Mouse (Mus musculus) embryonic facial prominence, embryonic 10.5 days (tissue): ENCODE measurements around the gene Irgm1. TPM values are rescaled to one million over a fixed set of nuclear protein-coding genes. Genes with fewer than 3 reads are reported as not detected.
"Not testable (repeated sequence)": the region's sequence is repeated elsewhere in the genome, so short reads cannot be mapped to it uniquely, and the experiment has no call there.

Experiments
- DNase-seq: peaks from one replicate; pipeline ENCODE4 v3.0.0-alpha.2; 2017; ENCODE audit warnings: low spot score
- H3K27ac ChIP-seq: fragments of 300-500 bp; sonication (generic); replicated peaks from 2 replicates; pipeline ENCODE4 v1.5.1; 2016; ENCODE audit warnings: mild to moderate bottlenecking
- H3K27me3 ChIP-seq: fragments of 300-500 bp; sonication (generic); replicated peaks from 2 replicates; pipeline ENCODE4 v1.6.1; 2016; ENCODE audit warnings: low read depth, mild to moderate bottlenecking; ENCODE audit not compliant: poor library complexity, severe bottlenecking
- H3K36me3 ChIP-seq: fragments of 300-500 bp; sonication (generic); replicated peaks from 2 replicates; pipeline ENCODE4 v1.6.1; 2016; ENCODE audit warnings: mild to moderate bottlenecking, moderate library complexity
- H3K4me1 ChIP-seq: fragments of 300-500 bp; sonication (generic); 2 replicates; pipeline ENCODE4 v1.6.1; 2016
- H3K4me3 ChIP-seq: fragments of 300-500 bp; sonication (generic); 2 replicates; pipeline ENCODE4 v1.5.1; 2016; ENCODE audit warnings: mild to moderate bottlenecking, moderate library complexity
- H3K9me3 ChIP-seq: fragments of 300-500 bp; sonication (generic); 2 replicates; pipeline ENCODE4 v1.6.1; 2016; ENCODE audit warnings: mild to moderate bottlenecking
- WGBS: fragments of 180-500 bp; shearing (Covaris S2); methylation state at CpG from one replicate; pipeline ENCODE4 v1.1.7; 2016; 5-methylcytosine and 5-hydroxymethylcytosine counted together
- polyA plus RNA-seq: library from polyadenylated mRNA; unstranded; fragments of >200 nt; fragmentation: Nextera tagmentation; extraction: Ambion mirVana; gene quantifications from 2 replicates; pipeline ENCODE4 v1.2.1, GENCODE M21; 2016

The Irgm1 gene
- polyA plus RNA-seq, 1 experiment from 2014 or later: 1.1 TPM

GRCm38 (mm10) chr11:48837310-48838180 lies 33.9 kb downstream of the Irgm1 start:
- Histone ChIP-seq H3K36me3 (no peaks in the 10 kb centered on the region), H3K27me3 (peaks cover 58% of the 10 kb centered on the region), H3K4me1 (peaks cover 17% of the 10 kb centered on the region), H3K27ac (peak overlapping the region; percentile 72), H3K9me3 (no peaks in the 10 kb centered on the region), H3K4me3 (peak overlapping the region; percentile 87)
- peak; percentile 60 for DNase-seq
- WGBS: under 1% methylated on average over 77 of the region's 77 CpGs

DNA sequence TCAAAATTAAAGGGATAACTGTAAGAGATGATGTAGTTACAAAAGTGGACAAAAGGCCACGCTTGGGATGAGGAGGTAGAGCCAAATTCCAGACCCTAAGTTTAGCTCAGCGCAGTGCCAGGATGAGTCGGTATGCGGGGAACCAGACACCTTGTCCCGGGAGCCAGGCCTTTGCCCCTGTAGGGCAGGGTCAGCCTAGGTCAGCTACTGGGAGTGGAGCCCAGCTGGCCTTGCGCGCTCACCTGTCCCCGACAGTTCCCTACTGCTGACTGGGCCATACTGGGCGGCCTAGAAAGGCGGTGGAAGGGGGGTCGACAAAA lies 34.5 kb downstream of the Irgm1 start:
- DNase-seq: peak; percentile 28
- Histone ChIP-seq H3K27ac (no peak overlapping the region), H3K27me3 (peaks cover 57% of the 10 kb centered on the region), H3K4me3 (peak overlapping the region; percentile 87), H3K36me3 (no peaks in the 10 kb centered on the region), H3K9me3 (no peaks in the 10 kb centered on the region), H3K4me1 (peaks cover 17% of the 10 kb centered on the region)
- 6% methylated on average over 11 of the region's 11 CpGs for WGBS

- H3K4me1 ChIP-seq: peaks cover 17% of the 10 kb centered on the region
- no peaks in the 10 kb centered on the region for H3K36me3 ChIP-seq
- no peaks in the 10 kb centered on the region for H3K9me3 ChIP-seq
- 73% methylated on average over 6 of the region's 6 CpGs for WGBS
- DNase-seq: no peak
- H3K4me3 ChIP-seq: no peak overlapping the region
- H3K27me3 ChIP-seq: peaks cover 57% of the 10 kb centered on the region
- H3K27ac ChIP-seq: no peak overlapping the region
Measured at GRCm38 (mm10) chr11:48835923-48836322, 35.6 kb downstream of the Irgm1 start.

- no peaks in the 10 kb centered on the region for H3K9me3 ChIP-seq
- peaks cover 48% of the 10 kb centered on the region for H3K27me3 ChIP-seq
- no peaks in the 10 kb centered on the region for H3K36me3 ChIP-seq
- under 1% methylated on average over 30 of the region's 30 CpGs for WGBS
- H3K4me1 ChIP-seq: peaks cover 17% of the 10 kb centered on the region
- H3K4me3 ChIP-seq: peak overlapping the region; percentile 65
- peak overlapping the region; percentile 48 for H3K27ac ChIP-seq
- DNase-seq: peak; percentile 89
Measured at GRCm38 (mm10) chr11:48833731-48834639, 37.5 kb downstream of the Irgm1 start.

GRCm38 (mm10) chr11:48833078-48833730 lies 38.3 kb downstream of the Irgm1 start:
- Histone ChIP-seq H3K9me3 (no peaks in the 10 kb centered on the region), H3K27ac (no peak overlapping the region), H3K27me3 (peaks cover 43% of the 10 kb centered on the region), H3K4me3 (peak overlapping the region; percentile 65), H3K4me1 (peaks cover 12% of the 10 kb centered on the region), H3K36me3 (no peaks in the 10 kb centered on the region)
- WGBS: 46% methylated on average over 9 of the region's 9 CpGs
- no peak for DNase-seq

- no peak for DNase-seq
- Histone ChIP-seq H3K4me1 (peaks cover 3% of the 10 kb centered on the region; the same call in 1 of the 2 replicates), H3K4me3 (no peak overlapping the region), H3K9me3 (no peaks in the 10 kb centered on the region), H3K36me3 (no peaks in the 10 kb centered on the region), H3K27ac (no peak overlapping the region), H3K27me3 (peaks cover 30% of the 10 kb centered on the region)
- 82% methylated on average over 2 of the region's 2 CpGs for WGBS
Measured at GRCm38 (mm10) chr11:48831273-48831672, 40.2 kb downstream of the Irgm1 start.

DNA sequence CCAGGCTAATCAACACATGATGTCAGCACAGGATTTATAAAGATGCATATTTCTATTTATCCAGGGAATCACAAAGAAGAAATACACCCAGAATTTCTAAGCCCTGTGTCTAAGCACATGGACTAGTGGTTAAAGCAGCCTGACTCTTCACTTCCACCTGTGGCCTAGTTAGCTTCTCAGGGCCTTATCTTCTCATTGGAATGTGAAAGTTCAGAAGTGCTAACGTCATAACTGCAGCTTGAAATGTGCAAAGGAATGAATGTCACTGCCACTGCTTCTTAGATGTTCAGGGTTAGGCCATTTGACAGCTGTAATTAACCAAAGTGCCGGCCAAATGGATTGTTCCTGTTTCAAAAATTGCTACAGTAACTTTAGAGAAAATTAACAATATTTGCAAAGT lies 41.2 kb downstream of the Irgm1 start:
- Histone ChIP-seq H3K27ac (no peak overlapping the region), H3K4me1 (peaks cover 3% of the 10 kb centered on the region; the same call in 1 of the 2 replicates), H3K9me3 (no peaks in the 10 kb centered on the region), H3K4me3 (no peak overlapping the region), H3K27me3 (peaks cover 21% of the 10 kb centered on the region), H3K36me3 (no peaks in the 10 kb centered on the region)
- DNase-seq: no peak
- 72% methylated on average over 2 of the region's 2 CpGs for WGBS

DNA sequence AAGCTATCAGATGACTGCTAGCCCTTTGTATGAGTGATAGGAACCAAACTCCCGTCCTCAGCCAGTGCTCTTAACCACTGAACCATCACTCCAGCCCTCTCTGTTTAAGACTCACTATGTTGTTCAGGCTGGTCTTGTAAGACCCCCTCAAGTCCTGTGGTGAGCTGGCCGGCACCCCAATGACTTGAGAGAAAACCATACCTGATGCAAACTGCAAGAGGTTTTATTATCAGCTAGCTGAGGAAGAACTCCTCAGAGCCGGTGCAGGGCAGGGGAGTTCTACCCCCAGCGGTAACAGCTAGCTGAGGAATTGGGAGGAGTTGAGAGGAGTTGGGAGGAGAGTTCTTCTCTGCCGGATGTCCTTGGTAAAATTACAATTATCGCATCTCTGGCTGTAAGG lies 43.6 kb downstream of the Irgm1 start:
- 66% methylated on average over 6 of the region's 6 CpGs for WGBS
- H3K36me3 ChIP-seq: no peaks in the 10 kb centered on the region

GRCm38 (mm10) chr11:48826752-48827096 lies 44.8 kb downstream of the Irgm1 start:
- Histone ChIP-seq H3K4me1 (peaks cover 20% of the 10 kb centered on the region), H3K27ac (peak overlapping the region; percentile 57; the same call in 1 of the 2 replicates), H3K9me3 (no peaks in the 10 kb centered on the region), H3K4me3 (peak overlapping the region; percentile 56), H3K27me3 (peaks cover 33% of the 10 kb centered on the region), H3K36me3 (no peaks in the 10 kb centered on the region)
- DNase-seq: peak; percentile 52
- 2% methylated on average over 6 of the region's 6 CpGs for WGBS

More for the DNA sequence above, 43.6 kb downstream of the Irgm1 start:
- peaks cover 16% of the 10 kb centered on the region for H3K4me1 ChIP-seq
- DNase-seq: no peak
- H3K4me3 ChIP-seq: no peak overlapping the region
- H3K9me3 ChIP-seq: no peaks in the 10 kb centered on the region
- H3K27ac ChIP-seq: no peak overlapping the region
- peaks cover 33% of the 10 kb centered on the region for H3K27me3 ChIP-seq

DNA sequence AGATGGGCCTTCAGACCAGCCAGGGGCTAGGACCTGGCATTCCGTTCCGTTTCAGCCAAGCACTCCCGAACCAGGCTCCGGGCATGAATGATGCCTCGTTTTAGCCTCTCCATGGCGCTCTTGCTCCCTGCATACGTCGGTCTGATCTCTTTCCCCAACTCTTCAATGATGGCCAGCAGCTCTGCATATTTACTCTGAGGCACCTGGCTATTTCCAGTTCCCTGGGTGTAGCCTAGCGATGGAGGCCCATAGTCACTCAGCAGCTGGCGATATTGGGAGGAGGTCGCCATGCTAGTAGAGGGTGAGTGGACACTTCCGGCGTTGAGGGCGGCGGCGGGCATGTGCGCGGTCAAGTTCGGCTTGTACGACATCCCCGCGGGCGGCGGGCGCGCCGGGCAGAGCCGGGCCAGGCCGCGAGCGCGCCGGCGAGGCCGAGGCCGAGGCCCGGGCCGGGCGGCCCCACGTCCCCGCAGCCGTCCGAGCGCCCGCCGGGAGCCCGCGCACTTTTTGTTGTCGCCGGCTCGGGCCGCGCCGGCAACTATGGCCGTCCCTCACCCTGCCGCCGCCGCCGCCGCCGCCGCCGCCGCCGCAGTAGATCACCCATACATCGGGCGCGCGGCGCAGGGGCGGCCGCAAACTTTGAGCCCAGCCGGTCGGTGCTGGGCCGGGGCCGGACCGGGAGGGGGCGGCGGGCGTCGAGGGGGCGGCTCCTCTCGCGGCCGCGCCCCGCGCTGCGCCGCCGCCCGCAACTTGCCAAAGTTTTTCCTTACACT lies 45.3 kb downstream of the Irgm1 start, which contains the start of the genes Trim7 and Gm12184:
TSS of gene Trim7 (plus strand) at position 162 of the 773 bp plus-strand sequence.
TSS of gene Gm12184 (minus strand) at position 677 of the 773 bp plus-strand sequence.
- 2% methylated on average over 66 of the region's 92 CpGs for WGBS
- H3K36me3 ChIP-seq, H3K9me3 ChIP-seq, DNase-seq: not testable (repeated sequence)
- Histone ChIP-seq H3K4me3 (peak within 1 kb of the TSS; percentile 58), H3K27ac (peak within 1 kb of the TSS; percentile 66; the same call in 1 of the 2 replicates), H3K27me3 (peaks cover 33% of the 10 kb centered on the region), H3K4me1 (peaks cover 20% of the 10 kb centered on the region)

GRCm38 (mm10) chr11:48824311-48824830 lies 47.1 kb downstream of the Irgm1 start:
- no peak for DNase-seq
- 5% methylated on average over 22 of the region's 22 CpGs for WGBS

More at GRCm38 (mm10) chr11:48824311-48824830, 47.1 kb downstream of the Irgm1 start:
- Histone ChIP-seq H3K9me3 (no peaks in the 10 kb centered on the region), H3K4me1 (peaks cover 20% of the 10 kb centered on the region), H3K36me3 (no peaks in the 10 kb centered on the region), H3K27ac (no peak overlapping the region), H3K27me3 (peaks cover 27% of the 10 kb centered on the region), H3K4me3 (peak overlapping the region; percentile 58)
